Mouse (Mus musculus) heart, postnatal 10 days (tissue): Measurements from ENCODE around the gene Dct. TPM values are rescaled to one million over a fixed set of nuclear protein-coding genes. Genes with fewer than 3 reads are reported as not detected.

Experiments used
- total RNA-seq, 2 experiments: library from RNA; stranded (reverse); gene quantifications; 2 replicates each; pipeline ENCODE4 v1.2.3; 2021

Dct gene
- total RNA-seq, 2 experiments from 2014 or later = 3.9 to 5.4 TPM

Other genes with a start within 250 kb of the Dct start
- 10 to 100 TPM; 12.1 to 13.9 TPM for gene Tgds, start 80.5 kb upstream of the Dct start, total RNA-seq
- gene Gpr180, start 84.9 kb upstream of the Dct start, total RNA-seq = 10 to 100 TPM; 27.2 to 29.0 TPM
- gene Sox21, start 184.8 kb upstream of the Dct start, total RNA-seq = not detected
- not detected for gene Gm9376, start 214.7 kb upstream of the Dct start, total RNA-seq